Mouse (Mus musculus) gastrocnemius, postnatal 36 days (tissue): Measurements from ENCODE around the gene C2cd5. TPM values are rescaled to one million over a fixed set of nuclear protein-coding genes. Genes with fewer than 3 reads are reported as not detected.
A peak's percentile ranks its signal among the peaks of the same experiment; 100 is the strongest.
"Not testable (repeated sequence)": the region's sequence is repeated elsewhere in the genome, so short reads cannot be mapped to it uniquely, and the experiment has no call there.

Experiments
- DNase-seq, 2 experiments: peaks; one replicate each; pipeline ENCODE4 v3.0.0; 2022
- intact Hi-C: fragments of 180-260 bp; cut with DNase I; formaldehyde crosslinking; loops from one replicate; pipeline ENCODE4 v1.15.1; 2025
- long read RNA-seq, 2 experiments: library from polyadenylated mRNA; stranded (forward); transcript quantifications; one replicate each; pipeline ENCODE4 v2.0.0; 2021
- total RNA-seq, 2 experiments: library from RNA; stranded (reverse); gene quantifications; 2 replicates each; pipeline ENCODE4 v1.2.3; 2021

C2cd5 gene
- total RNA-seq: 10 to 100 TPM in 1 of 2 experiments, 1 to 10 TPM in 1; 8.5 to 10.5 TPM
- long read RNA-seq, experiment 1, partial matches to known transcripts: 0 of 2 reads
- long read RNA-seq, experiment 1, other reads (novel, unspliced or antisense): 2 of 2 reads
- long read RNA-seq, experiment 2, partial matches to known transcripts: 0 of 1 reads
- long read RNA-seq, experiment 2, other reads (novel, unspliced or antisense): 1 of 1 reads

DNA sequence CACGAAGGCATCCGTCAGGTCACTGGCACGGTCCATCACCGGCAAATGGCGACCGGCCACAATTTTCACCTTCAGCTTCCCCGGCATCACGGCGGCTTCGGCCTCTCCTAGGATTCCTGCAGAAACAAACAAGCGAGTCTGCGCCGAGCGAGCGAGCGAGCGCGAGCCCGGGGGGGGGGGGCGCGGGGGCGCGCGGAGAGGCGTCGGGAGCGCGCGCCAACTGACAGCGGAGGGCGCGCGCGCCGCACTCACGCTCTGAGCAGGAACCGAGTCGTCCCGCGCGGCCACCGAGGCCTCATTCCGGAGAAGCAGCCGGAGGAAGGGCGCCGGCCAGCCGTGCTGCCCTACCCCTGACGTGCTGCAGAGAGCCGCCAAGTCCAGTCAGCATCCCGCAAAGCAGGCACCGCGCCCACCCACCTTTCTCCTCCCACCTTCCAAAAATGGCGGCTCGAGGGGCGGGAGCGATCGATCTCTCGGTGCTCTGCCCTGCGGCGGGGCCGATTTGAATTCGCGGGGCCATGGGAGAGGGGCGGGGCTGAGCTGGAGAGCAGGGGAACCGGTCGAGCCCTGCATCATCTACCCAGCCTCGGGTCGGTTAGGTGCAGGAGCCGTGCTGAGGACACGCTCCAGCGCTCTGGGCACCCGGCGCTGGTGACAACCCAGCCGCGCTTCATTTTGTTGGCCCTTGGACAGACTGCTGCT is at the start of gene C2cd5:
C2cd5 (minus strand) TSS at position 461 of the 702 bp plus-strand sequence.
- intact Hi-C loops: loop anchor here (2.0 kb wide), 1 partner anchor 67 kb away; the partner anchor contains the start of gene Etnk1
- DNase-seq: peak; percentile 96 to 97

DNA sequence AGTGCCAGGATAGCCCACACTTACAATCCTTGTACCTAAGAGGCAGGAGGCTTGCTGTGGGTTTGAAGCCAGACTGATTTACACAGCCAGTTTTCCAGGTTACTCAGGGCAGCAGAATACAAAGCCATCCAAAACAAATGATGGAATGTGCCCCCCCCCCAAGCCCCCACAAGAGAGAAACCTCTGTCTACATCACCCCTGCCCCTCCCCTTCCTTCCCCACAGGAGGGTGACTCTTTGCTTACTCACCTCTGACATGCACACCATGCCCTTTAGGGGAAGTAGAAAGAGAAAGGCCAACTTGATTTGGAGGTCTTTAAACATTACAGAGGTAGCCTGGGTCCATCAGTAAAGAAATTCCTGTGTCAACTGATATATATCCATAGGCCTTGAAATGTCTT is 48.9 kb upstream of the C2cd5 start:
- intact Hi-C loops: no loop called here

DNA sequence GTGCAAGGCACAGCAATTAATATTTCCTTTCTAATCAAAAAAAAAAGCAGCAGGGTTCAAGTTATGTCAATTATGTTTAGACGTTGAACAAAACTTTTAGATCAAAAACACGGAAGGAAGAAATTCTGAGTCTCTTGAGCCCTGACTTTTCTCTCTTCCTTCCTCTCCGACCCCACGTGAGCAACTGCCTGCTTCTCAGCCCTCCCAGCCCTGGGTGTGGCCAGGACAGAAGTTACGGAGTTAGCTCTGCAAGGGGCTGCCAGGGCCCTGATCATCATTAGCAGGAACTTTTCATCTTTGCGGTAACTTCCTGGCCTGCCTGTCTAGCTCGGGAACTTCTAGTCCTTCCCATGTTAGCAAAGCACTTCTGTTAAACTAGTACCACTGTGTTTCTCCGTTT is 46.8 kb upstream of the C2cd5 start:
- intact Hi-C loops: no loop called here
- DNase-seq: no peak

More for the DNA sequence above, 48.9 kb upstream of the C2cd5 start:
- DNase-seq: no peak

DNA sequence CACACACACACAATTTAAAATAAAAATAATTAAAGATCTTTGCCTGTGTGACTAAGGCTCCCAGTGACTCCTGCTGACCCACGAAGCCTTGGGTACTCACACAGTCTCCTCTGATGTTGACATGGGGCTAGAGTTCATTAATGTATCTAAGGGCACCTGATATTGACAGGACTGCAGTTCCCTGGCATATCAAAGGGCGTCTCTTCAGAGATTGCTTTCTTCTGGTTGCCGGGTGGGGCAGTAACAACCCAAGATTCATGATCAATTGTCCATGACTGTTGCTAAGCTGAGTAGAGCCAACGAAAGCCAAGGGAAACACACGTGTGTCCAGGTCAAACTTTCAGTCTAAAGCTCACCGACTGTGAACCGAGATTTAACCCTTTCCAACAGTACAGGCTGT is 45.1 kb upstream of the C2cd5 start:
- intact Hi-C loops: no loop called here
- no peak for DNase-seq

DNA sequence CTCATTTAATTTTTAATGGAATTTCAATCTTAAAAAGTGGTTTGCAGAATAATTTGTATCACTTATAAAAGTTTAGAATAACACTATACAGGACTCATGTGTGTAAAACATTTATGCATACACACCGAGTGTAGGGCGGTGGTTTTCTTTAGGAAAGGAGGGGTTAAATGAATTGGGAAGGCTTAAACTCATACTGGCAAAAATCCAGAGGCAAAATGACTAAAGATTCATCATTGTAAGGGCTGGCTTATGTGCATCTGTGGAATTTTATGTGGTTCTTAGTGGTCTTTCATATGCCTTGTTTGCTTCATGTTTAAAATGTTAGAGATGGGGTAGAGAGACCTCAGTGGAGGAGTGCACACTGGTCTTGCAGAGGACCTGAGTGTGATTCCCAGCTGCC is 44.6 kb upstream of the C2cd5 start:
- intact Hi-C loops: no loop called here
- DNase-seq: no peak

DNA sequence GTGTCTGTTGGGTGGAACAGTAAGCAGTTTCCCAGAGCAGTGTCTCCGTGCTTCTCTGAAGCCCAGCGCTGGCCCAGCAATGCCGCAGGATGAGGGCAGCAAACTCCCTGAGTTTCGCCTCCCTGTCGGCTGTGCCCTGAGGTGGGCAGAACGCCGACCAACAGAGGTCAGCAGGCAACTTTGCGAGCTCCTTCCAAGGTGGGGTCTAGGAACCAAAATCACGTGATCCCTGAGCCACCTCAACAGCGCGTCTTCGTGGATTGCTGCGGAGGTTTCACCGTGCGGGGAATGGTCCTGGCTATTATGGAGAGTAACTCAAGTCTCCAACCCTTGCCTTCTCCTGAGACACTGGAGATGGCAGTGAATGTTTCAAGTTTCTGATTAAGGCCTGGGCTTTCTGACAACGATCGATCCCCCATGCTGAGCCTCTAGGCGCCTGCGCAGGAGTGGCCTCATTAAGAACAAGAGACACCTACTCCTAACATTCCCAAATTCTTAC is 43.9 kb upstream of the C2cd5 start:
- intact Hi-C loops: no loop called here
- no peak for DNase-seq

DNA sequence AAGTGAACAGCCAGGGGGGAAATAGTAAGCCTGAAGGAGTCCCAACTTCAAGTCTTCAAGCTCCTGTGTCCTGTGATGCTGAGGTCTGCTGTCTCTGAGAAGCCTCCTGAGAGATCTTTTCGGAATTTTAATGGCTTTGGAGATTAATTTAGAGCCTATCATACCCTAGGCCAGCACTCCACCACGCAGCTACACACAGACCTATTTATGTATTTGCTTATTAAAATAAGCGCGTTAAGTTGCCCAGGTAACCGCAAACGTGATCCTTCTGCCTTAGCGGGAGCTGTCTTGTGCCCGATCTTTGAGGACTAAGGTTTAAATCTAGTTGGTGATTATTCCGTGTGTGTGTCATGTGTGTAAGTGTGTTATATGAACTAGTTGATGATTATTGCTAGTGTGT is 43.4 kb upstream of the C2cd5 start:
- intact Hi-C loops: no loop called here
- DNase-seq: no peak

DNA sequence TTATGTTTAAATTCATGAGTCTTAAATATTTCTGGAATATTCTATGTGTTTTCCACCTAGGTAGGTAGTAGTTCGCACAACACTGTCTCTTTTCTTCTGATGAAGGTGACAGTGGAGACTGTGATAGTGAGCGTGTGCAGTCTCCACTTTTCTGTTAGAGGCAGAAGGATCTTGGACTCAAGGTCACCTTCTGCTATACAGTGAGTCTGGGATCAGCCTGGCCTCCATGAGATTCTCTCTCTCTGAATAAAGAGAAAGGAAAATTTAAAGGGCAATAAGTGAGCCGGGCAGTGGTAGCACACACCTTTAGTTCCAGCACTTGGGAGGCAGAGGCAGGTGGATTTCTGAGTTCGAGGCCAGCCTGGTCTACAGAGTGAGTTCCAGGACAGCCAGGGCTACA is 42.9 kb upstream of the C2cd5 start:
- DNase-seq: no peak
- intact Hi-C loops: no loop called here

DNA sequence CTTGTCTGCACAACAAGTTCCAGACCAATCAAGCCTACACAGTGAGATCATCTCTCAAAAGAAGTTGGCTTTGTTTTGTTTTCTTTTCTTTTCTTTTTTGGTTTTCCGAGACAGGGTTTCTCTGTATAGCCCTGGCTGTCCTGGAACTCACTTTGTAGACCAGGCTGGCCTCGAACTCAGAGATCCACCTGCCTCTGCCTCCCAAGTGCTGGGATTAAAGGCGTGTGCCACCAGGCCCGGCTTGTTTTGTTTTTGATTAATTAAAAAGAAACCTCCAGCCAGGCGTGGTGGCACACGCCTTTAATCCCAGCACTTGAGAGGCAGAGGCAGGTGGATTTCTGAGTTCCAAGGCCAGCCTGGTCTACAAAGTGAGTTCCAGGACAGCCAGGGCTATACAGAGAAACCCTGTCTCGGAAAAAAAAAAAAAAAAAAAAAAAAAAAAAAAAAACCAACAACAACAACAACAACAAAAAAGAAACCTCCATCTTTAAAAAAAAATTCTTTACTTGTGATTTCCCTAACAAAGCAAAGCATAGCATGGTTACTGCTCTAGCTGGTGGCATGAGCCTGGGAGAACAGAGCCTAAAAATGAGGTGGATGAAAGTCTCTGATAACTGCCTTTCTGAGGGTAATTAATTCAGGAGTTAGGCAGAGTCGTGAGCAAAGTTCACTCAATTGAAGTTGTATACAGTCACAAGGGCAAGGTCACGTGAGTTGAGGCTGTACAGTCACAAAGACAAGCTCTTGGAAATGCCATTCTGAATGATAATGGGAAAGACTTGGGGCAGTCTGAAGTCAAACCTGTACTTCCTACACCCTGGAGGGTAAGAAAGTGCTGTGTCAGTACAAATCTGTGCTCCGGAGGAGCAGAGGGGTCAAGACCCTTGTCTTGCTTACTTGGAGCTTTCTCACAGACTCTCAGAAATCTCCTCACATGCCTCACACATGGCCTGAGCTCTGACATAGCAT is 42.0 kb upstream of the C2cd5 start:
- intact Hi-C loops, DNase-seq: not testable (repeated sequence)

DNA sequence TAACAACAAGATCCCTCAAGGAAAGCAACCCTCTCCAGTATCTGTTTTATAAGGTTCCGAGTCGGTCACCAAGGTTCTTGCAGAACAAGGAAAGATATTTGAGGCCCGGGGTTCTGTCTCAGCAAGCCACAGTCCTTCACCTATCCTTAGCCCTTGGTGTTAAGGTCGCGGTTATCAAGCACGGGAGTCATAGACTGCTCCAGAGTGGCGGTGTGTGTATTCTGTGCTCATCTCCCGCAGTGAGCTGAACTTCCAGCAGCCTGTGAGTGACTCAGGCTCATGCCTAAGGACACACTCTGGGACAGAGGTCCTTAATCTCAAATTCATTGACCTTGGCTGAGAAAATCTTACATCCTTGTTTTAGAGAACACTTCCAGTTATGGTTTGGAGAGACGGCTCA is 40.9 kb upstream of the C2cd5 start:
- intact Hi-C loops: no loop called here
- no peak for DNase-seq

DNA sequence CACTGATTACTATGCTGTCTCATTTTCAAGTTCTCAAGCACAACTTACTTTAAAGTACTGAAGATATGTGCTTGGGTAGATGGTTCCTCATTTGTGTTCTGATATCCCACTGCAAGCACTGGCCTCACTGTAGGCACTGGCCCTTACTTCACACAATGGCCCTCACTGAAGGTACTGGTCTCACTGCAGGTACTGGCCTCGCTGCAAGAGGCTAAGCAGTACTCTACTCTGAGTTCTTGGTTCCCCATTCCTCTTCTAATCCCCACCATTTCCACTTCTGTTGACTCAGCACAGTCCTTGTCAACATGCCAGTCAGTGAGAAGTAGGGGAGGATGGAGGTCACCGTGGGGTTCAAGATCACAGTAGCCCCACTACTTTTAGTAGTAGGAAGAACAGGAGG is 39.5 kb upstream of the C2cd5 start:
- intact Hi-C loops: no loop called here
- no peak for DNase-seq

DNA sequence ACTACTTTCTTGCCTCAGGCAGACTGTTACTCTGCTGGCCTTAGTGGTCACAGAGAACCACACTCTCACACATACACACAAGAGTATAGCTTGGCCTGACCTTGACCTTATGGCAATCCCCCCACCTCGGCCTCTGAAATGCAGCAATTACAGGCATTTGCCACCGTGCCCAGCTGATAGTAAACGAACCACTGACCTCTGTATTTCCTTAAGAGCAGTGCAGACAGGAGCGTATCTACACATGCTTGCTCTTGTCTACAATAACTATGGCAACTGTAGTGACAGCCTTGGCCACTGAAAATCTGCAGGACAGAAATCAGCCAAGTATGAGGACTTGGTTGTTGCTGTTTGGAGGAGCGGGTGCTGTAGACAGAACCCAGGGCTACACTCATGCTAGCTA is 37.4 kb upstream of the C2cd5 start:
- intact Hi-C loops: no loop called here
- DNase-seq: no peak

DNA sequence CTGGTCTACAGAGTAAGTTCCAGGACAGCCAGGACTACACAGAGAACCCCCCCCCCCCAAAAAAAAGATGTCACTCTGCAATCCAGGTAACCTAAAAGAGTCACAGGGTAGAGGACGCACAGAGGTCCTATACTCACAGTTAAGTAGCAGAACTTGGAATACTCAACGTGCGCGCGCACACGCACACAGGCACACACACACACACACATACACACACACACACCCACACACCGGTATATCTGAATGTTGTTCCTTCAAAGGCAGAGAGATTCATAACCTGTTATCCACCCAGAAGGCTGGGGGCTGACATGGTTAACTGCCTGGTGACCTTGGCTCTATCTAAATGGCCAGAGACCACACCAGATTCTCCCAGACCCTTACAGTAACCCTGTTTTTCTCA is 36.7 kb upstream of the C2cd5 start:
- intact Hi-C loops: no loop called here
- no peak for DNase-seq

DNA sequence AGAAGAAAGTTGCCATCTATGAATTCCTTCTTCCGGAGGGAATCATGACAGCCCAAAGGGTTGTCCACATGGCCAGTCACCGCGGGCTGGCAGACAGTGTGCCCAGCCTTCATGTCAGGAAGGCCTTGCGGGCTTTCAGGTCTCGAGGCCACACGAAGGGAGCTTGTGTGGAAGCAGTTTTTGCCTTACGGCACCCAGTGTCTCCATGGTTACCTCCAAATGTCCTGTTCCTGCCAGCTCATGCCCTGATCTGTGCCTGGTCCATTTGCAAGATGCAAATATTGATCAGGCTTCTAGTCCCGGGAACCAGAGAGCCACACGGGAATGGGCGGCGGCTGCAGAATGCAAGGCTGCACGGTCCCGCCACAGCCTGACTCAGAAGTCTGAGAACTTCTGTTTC is 35.2 kb upstream of the C2cd5 start:
- intact Hi-C loops: no loop called here
- no peak for DNase-seq

DNA sequence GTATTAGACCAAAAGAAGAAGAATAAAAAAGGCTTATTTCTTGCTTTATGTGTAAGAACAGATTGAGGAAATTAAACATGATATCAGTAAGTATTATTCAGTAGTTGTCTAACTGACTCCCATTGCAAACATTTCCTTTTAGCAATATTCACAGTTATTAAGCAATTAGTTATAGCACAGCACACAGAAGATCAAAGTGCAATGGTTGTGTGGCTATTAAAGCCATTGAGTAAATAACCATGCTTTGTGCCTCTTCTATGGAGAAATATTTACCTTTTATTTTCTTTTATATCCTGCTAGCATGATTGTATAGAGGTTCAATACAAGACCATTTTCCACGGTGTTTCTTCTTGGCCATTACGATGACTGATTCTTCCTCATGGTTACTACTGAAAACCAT is 33.2 kb upstream of the C2cd5 start:
- intact Hi-C loops: no loop called here
- DNase-seq: no peak

DNA sequence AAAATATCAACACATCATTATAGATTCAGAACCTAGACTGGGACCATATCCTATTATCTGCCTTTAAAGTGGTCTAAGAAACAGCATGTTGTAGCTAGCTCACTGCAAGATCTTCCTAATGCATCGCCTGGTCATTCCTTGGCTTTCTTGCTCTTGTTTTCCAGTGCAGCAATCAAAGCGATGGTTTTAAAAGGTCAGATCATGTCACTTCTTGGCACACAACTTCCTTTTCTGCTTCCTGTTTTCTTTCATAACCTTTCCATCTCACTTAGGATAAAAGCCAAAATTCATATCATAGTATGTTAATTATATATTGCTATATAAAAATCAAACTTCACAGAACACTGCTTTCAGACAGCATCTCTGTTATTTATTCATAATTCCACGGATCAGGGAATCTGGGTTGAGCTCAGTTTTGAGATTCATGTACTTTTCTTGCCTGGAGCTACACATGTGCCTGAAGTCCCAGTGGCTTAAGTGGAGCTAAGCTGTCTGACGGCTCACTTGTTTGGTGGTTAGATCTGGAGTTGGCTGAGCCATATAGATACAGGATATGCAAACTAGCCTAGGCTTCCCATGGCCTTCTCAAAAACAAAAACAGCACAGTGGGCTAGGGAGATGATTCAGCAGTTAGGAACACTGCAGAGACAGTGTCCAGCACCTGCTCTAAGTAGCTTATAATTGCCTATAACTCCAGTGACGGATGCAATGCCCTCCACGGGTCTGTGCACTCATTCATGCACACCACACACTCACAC is 32.1 kb upstream of the C2cd5 start:
- no peak for DNase-seq
- intact Hi-C loops: no loop called here

DNA sequence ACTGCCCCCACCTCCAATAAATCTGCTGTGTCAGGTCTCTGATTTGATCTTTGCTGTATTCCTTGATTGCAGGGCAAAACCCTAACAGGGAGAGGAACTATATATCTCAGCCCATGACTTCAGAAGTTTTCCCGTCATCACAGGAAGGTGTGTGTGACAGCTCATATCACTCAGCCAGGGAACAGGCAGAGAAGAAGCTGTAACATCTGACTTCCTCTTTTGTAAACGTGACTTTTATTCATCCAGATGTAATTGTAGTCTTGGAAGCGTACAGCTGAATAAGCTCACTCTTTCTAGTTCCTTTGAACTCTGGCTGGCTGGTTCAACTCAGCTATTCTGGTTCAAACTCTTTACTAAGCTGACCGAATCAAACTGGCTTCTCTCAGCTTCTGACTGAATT is 30.5 kb upstream of the C2cd5 start:
- DNase-seq: no peak
- intact Hi-C loops: no loop called here

DNA sequence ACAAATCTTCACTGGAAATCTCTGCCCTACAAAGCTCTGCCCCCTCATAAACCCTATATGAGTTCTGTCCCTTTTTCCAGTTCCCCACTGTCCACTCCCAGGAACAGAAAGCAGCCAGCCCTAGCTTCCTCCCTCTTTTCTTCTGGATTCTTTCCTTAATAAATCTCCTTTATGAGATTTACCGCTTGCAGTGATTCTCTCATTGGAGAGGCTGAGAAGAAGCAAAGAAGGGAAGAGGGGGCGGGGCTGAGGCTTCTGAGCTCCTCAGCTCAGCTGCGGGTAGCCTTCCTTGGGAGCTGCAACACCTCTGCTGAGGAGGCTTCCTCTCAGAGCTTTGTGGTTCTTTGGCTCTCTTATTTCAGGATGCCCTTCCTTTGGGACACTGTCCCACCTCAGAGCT is 30.0 kb upstream of the C2cd5 start:
- no peak for DNase-seq
- intact Hi-C loops: no loop called here

DNA sequence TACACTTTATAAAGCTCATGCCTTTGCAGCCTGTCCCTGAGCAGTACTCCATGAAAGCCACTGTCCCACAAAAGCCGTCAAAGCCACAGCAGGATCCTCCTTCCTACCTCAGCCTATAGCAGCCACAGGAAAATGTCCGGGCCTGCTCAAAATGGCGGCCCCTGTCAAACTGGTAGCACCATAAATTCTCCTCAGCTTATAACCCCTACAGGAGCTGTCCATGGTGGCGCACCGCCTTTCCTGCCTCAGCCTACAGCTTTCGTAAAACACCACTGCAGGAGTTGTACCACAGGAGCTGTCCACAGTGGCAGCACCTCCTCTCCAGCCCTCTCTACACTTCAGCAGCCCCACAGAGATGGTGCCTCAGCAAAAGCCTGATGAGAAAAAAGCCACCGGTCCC is 29.5 kb upstream of the C2cd5 start:
- intact Hi-C loops: no loop called here
- DNase-seq: no peak

DNA sequence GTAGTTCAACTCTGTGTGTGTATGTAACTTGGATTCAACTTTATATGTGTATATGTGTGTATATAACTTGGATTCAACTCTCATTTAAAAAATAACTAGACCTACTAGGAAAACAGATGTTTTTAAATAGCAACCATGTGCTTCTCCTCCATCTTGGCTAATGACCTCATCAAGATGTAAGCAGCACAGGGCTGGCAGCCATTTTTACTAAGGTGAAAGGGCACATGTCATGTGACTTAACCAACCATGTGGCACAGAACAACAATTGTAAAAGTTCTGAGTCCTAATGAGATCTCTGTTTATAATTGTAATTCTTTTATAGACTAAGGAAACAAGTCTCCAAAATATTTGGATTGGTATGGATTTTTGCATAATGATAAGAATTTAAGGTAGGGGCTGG is 25.8 kb upstream of the C2cd5 start:
- intact Hi-C loops: no loop called here
- no peak for DNase-seq

DNA sequence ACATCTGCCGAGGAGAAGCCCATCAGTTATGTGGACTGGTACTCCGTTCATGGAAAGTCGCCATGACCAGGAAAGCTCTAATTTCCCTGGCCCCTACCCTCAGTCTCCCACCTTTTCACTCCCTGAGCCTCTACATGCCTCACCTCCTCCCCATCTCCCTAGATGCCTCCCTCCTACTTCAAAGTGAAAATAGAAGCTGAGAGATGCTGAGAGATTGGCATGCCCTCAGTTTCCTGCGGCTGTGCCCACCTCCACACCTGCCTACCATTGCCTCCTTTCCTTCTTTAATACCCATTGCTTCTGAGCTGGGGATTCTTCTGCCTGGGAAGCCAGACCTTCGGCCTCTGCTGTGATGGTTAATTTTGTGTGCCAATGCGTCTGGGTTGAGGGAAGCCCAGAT is 19.4 kb upstream of the C2cd5 start:
- no peak for DNase-seq
- intact Hi-C loops: no loop called here
